Mouse (Mus musculus) CD4-positive, CD25-positive, alpha-beta regulatory T cell (primary cell): ENCODE results near the gene Cyb5d1. TPM values are rescaled to one million over a fixed set of nuclear protein-coding genes. Genes with fewer than 3 reads are reported as not detected.

Experiments used
- polyA plus RNA-seq: library from polyadenylated mRNA; unstranded; fragments of 100-300 nt; shearing (Covaris generic); gene quantifications from one replicate; pipeline ENCODE4 v1.2.1, GENCODE M21; 2017

Cyb5d1 gene
- 25.4 TPM for polyA plus RNA-seq

DNA sequence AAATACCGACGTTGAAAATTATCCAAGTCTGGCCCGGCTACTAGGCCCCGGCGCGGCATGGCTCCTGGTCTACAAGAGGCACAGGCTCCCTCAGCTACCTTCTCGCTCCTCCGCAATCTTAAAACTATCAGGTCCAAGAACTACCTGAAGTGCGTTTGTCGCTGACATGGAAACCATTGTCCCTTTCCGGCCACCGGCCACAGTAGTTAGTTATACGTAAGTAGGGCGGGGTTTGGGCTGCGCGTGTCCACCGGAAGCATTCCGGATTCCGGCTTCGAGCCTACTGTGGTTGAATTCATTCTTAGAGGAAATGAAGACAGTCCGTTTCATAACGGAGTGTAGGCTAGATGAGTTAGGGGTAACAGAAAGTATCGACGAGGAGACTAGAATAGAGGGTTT, at the start of gene Cyb5d1, which contains the start of gene Naa38:
Cyb5d1 (minus strand) TSS at position 397 of the 399 bp plus-strand sequence.
Naa38 (plus strand) TSS at position 253 of the 399 bp plus-strand sequence.

DNA sequence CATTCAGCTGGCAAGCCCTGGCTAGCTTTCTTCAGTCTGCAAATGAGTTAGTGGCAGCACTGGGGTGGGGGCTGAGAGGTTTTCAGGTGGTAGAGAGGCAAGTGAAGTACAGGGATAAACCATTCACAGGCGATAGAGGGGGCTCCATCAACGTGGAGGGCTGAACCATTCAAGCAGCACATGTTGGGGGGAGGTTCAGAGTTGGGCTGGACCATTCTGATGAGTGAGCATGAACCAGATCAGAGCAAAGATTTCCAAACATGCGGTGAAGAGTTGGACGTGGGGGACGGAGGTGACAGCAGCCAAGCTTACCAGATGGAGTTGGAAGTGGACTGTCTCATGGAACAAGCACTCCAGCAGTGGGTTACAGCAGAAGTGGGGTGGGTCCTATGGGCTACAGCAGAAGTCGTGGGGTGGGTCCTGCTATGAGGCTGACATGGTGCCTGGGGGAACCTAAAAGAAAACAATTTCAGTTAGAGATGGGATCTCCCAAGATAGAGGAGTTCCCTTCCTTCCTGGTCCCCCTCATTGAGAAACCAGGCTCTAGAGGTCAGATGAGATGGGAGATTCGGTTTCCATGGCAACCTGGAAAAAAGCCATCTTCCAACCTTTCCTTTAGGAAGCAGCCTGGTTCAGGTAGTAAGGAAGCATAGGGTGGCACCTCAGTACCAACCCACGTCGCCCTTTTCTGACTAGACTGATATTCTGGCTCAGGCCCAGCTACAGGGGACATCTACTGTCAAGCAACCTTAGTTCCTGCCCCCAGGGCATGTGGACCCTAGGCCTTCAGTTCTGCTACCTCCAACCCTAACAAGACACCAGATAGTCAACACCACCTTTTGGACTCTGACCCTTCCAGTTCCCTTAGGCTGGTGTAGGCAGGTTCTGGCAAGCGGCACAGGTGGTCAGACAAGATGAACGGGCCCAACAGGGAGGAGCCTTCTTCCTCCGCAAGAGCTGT, 18.1 kb upstream of the Cyb5d1 start, which contains the start of gene Kdm6b:
Kdm6b (minus strand) TSS at position 455 of the 961 bp plus-strand sequence.

GRCm38 (mm10) chr11:69398059-69398458, 2.6 kb upstream of the Cyb5d1 start, which contains the start of gene Tmem88:
Gene Tmem88, minus strand, starts transcription at chr11:69398234.

GRCm38 (mm10) chr11:69369215-69369989, 26.0 kb downstream of the Cyb5d1 start, which contains the start of gene Chd3:
Gene Chd3, minus strand, starts transcription at chr11:69369406.

Other genes starting within 250 kb of the Cyb5d1 start
- gene Alox12b, start 238.6 kb downstream of the Cyb5d1 start, polyA plus RNA-seq: not detected
- 3.2 TPM for gene Alox8, start 197.8 kb downstream of the Cyb5d1 start, polyA plus RNA-seq
- gene Gucy2e, start 158.6 kb downstream of the Cyb5d1 start, polyA plus RNA-seq: 0.19 TPM
- gene Cntrob, start 71.9 kb downstream of the Cyb5d1 start, polyA plus RNA-seq: 8.7 TPM
- 96.9 TPM for gene Trappc1, start 71.7 kb downstream of the Cyb5d1 start, polyA plus RNA-seq
- 1.4 TPM for gene Kcnab3, start 69.4 kb downstream of the Cyb5d1 start, polyA plus RNA-seq
- gene Rnf227, start 55.2 kb downstream of the Cyb5d1 start, polyA plus RNA-seq: 2.4 TPM
- gene Chd3, start 26.2 kb downstream of the Cyb5d1 start, polyA plus RNA-seq: 139 TPM
- gene Naa38, start 144 bp downstream of the Cyb5d1 start, polyA plus RNA-seq: 97.6 TPM
- 0.54 TPM for gene Tmem88, start 2.6 kb upstream of the Cyb5d1 start, polyA plus RNA-seq
- 5.5 TPM for gene Kdm6b, start 18.0 kb upstream of the Cyb5d1 start, polyA plus RNA-seq
- gene Dnah2, start 153.5 kb upstream of the Cyb5d1 start, polyA plus RNA-seq: 0.01 TPM
- gene Efnb3, start 164.6 kb upstream of the Cyb5d1 start, polyA plus RNA-seq: 0.47 TPM
- gene Wrap53, start 184.6 kb upstream of the Cyb5d1 start, polyA plus RNA-seq: 25.6 TPM
- gene Trp53, start 184.7 kb upstream of the Cyb5d1 start, polyA plus RNA-seq: 239 TPM
- not detected for gene Atp1b2, start 210.3 kb upstream of the Cyb5d1 start, polyA plus RNA-seq
- not detected for gene Shbg, start 222.3 kb upstream of the Cyb5d1 start, polyA plus RNA-seq
- gene Sat2, start 226.4 kb upstream of the Cyb5d1 start, polyA plus RNA-seq: not detected
- 63.2 TPM for gene Fxr2, start 237.4 kb upstream of the Cyb5d1 start, polyA plus RNA-seq